Mouse (Mus musculus): Measurements from ENCODE around the gene Gm20683. TPM values are rescaled to one million over a fixed set of nuclear protein-coding genes. Genes with fewer than 3 reads are reported as not detected.
A peak's percentile ranks its signal among the peaks of the same experiment; 100 is the strongest.

Gene Gm20683
- polyA plus RNA-seq, 1 experiment from 2014 or later = 2.7 TPM

GRCm38 (mm10) chr17:25844396-25844901, 2.9 kb upstream of the Gm20683 start, which contains the start of gene Rhot2:
TSS of gene Rhot2 (minus strand) at chr17:25844851.
- 1% methylated on average over 21 of the region's 21 CpGs for WGBS
- peaks cover 32% of the 10 kb centered on the region for H3K36me3 ChIP-seq (ENCODE audit: insufficient read depth, low read length)
- peak; percentile 97 for DNase-seq (ENCODE audit: low spot score)
- H3K4me2 ChIP-seq (ENCODE audit: low read length) = peak within 1 kb of the TSS; percentile 98
- peak within 1 kb of the TSS; percentile 86 for H3K4me3 ChIP-seq (replicated peaks; ENCODE audit: low read depth, low read length)
- ATAC-seq (replicated peaks; ENCODE audit: low FRiP score, low read depth) = peak; percentile 91
- peak within 1 kb of the TSS; percentile 89 for H3K27ac ChIP-seq
- H3K27me3 ChIP-seq (ENCODE audit: insufficient read depth, low read length) = no peaks in the 10 kb centered on the region
- H3K9me3 ChIP-seq (replicated peaks; ENCODE audit: low read length) = no peaks in the 10 kb centered on the region
- H3K9ac ChIP-seq (ENCODE audit: low read depth, low read length) = peak within 1 kb of the TSS; percentile 84
- peaks cover 5% of the 10 kb centered on the region for H3K4me1 ChIP-seq (replicated peaks; ENCODE audit: insufficient read depth, low read length)
- TF ChIP-seq CTCF (IDR thresholded peaks at IDR 0.05; ENCODE audit: low read depth) = peak; percentile 77

- H3K27ac ChIP-seq = peak overlapping the region; percentile 89
- ATAC-seq (replicated peaks; ENCODE audit: low FRiP score, low read depth) (peak; percentile 15), DNase-seq (ENCODE audit: low spot score) (peak; percentile 39)
- WGBS = 1% methylated on average over 31 of the region's 38 CpGs
- H3K4me1 ChIP-seq (replicated peaks; ENCODE audit: insufficient read depth, low read length) = peaks cover 5% of the 10 kb centered on the region
- H3K4me3 ChIP-seq (replicated peaks; ENCODE audit: low read depth, low read length) = peak overlapping the region; percentile 86
- peaks cover 38% of the 10 kb centered on the region for H3K36me3 ChIP-seq (ENCODE audit: insufficient read depth, low read length)
- peak overlapping the region; percentile 98 for H3K4me2 ChIP-seq (ENCODE audit: low read length)
- peak overlapping the region; percentile 84 for H3K9ac ChIP-seq (ENCODE audit: low read depth, low read length)
- H3K9me3 ChIP-seq (replicated peaks; ENCODE audit: low read length) = no peaks in the 10 kb centered on the region
- TF ChIP-seq CTCF (IDR thresholded peaks at IDR 0.05; ENCODE audit: low read depth) = no peak
- no peaks in the 10 kb centered on the region for H3K27me3 ChIP-seq (ENCODE audit: insufficient read depth, low read length)
Measured at GRCm38 (mm10) chr17:25843636-25844395, 2.3 kb upstream of the Gm20683 start.

- WGBS = 89% methylated on average over 4 of the region's 4 CpGs
Measured at GRCm38 (mm10) chr17:25843122-25843521, 1.6 kb upstream of the Gm20683 start.

GRCm38 (mm10) chr17:25842509-25842908, 946 bp upstream of the Gm20683 start:
- H3K4me1 ChIP-seq (replicated peaks; ENCODE audit: insufficient read depth, low read length) = peaks cover 5% of the 10 kb centered on the region
- WGBS = 75% methylated on average over 3 of the region's 3 CpGs
- H3K4me3 ChIP-seq (replicated peaks; ENCODE audit: low read depth, low read length) = no peak overlapping the region
- TF ChIP-seq CTCF (IDR thresholded peaks at IDR 0.05; ENCODE audit: low read depth) = no peak
- no peaks in the 10 kb centered on the region for H3K27me3 ChIP-seq (ENCODE audit: insufficient read depth, low read length)
- DNase-seq (ENCODE audit: low spot score) = no peak
- H3K27ac ChIP-seq = no peak overlapping the region
- H3K9me3 ChIP-seq (replicated peaks; ENCODE audit: low read length) = no peaks in the 10 kb centered on the region
- no peak for ATAC-seq (replicated peaks; ENCODE audit: low FRiP score, low read depth)
- H3K36me3 ChIP-seq (ENCODE audit: insufficient read depth, low read length) = peaks cover 36% of the 10 kb centered on the region
- H3K4me2 ChIP-seq (ENCODE audit: low read length) = no peak overlapping the region
- no peak overlapping the region for H3K9ac ChIP-seq (ENCODE audit: low read depth, low read length)

More at GRCm38 (mm10) chr17:25843122-25843521, 1.6 kb upstream of the Gm20683 start:
- Histone ChIP-seq H3K4me3 (replicated peaks; ENCODE audit: low read depth, low read length) (peak overlapping the region; percentile 86; the same call in 1 of the 2 replicates), H3K4me1 (replicated peaks; ENCODE audit: insufficient read depth, low read length) (peaks cover 5% of the 10 kb centered on the region), H3K4me2 (ENCODE audit: low read length) (peak overlapping the region; percentile 98), H3K36me3 (ENCODE audit: insufficient read depth, low read length) (peaks cover 36% of the 10 kb centered on the region), H3K9me3 (replicated peaks; ENCODE audit: low read length) (no peaks in the 10 kb centered on the region), H3K9ac (ENCODE audit: low read depth, low read length) (peak overlapping the region; percentile 84; the same call in 1 of the 2 replicates), H3K27ac (0 out of 2 replicates have a peak overlapping the region, but pooled peaks have one; percentile 89), H3K27me3 (ENCODE audit: insufficient read depth, low read length) (no peaks in the 10 kb centered on the region)
- ATAC-seq (replicated peaks; ENCODE audit: low FRiP score, low read depth) (no peak), DNase-seq (ENCODE audit: low spot score) (no peak)
- no peak for TF ChIP-seq CTCF (IDR thresholded peaks at IDR 0.05; ENCODE audit: low read depth)

GRCm38 (mm10) chr17:25840519-25840918, 1.0 kb downstream of the Gm20683 start:
- Histone ChIP-seq H3K4me3 (replicated peaks; ENCODE audit: low read depth, low read length) (no peak overlapping the region), H3K27ac (no peak overlapping the region), H3K4me1 (replicated peaks; ENCODE audit: insufficient read depth, low read length) (peaks cover 23% of the 10 kb centered on the region), H3K9me3 (replicated peaks; ENCODE audit: low read length) (no peaks in the 10 kb centered on the region), H3K36me3 (ENCODE audit: insufficient read depth, low read length) (peaks cover 36% of the 10 kb centered on the region), H3K27me3 (ENCODE audit: insufficient read depth, low read length) (no peaks in the 10 kb centered on the region), H3K4me2 (ENCODE audit: low read length) (no peak overlapping the region), H3K9ac (ENCODE audit: low read depth, low read length) (no peak overlapping the region)
- 96% methylated on average over 6 of the region's 6 CpGs for WGBS
- no peak for TF ChIP-seq CTCF (IDR thresholded peaks at IDR 0.05; ENCODE audit: low read depth)
- no peak for DNase-seq (ENCODE audit: low spot score)
- ATAC-seq (replicated peaks; ENCODE audit: low FRiP score, low read depth) = no peak

- peaks cover 32% of the 10 kb centered on the region for H3K4me1 ChIP-seq (replicated peaks; ENCODE audit: insufficient read depth, low read length)
- H3K9me3 ChIP-seq (replicated peaks; ENCODE audit: low read length) = no peaks in the 10 kb centered on the region
- no peak for DNase-seq (ENCODE audit: low spot score)
- no peak overlapping the region for H3K4me3 ChIP-seq (replicated peaks; ENCODE audit: low read depth, low read length)
- H3K27ac ChIP-seq = peak overlapping the region; percentile 26; the same call in 1 of the 2 replicates
- 79% methylated on average over 14 of the region's 14 CpGs for WGBS
- peaks cover 40% of the 10 kb centered on the region for H3K36me3 ChIP-seq (ENCODE audit: insufficient read depth, low read length)
- no peak overlapping the region for H3K4me2 ChIP-seq (ENCODE audit: low read length)
- no peak for ATAC-seq (replicated peaks; ENCODE audit: low FRiP score, low read depth)
- TF ChIP-seq CTCF (IDR thresholded peaks at IDR 0.05; ENCODE audit: low read depth) = no peak
- H3K27me3 ChIP-seq (ENCODE audit: insufficient read depth, low read length) = no peaks in the 10 kb centered on the region
- H3K9ac ChIP-seq (ENCODE audit: low read depth, low read length) = no peak overlapping the region
Measured at GRCm38 (mm10) chr17:25839455-25840235, 1.9 kb downstream of the Gm20683 start.

Measured in kidney, postnatal 0 days (tissue).